Mouse (Mus musculus) erythroblast, embryonic 14.5 days (primary cell): ENCODE results near the gene Ssb.

Experiments used
- GATA1 ChIP-seq: IDR thresholded peaks from 2 replicates; pipeline ENCODE4 v1.6.1; 2012; ENCODE audit warnings: low read length, inconsistent platforms, mixed read lengths
- TAL1 ChIP-seq: IDR thresholded peaks from 3 replicates; pipeline ENCODE4 v1.6.1; 2012; ENCODE audit warnings: low read length, inconsistent platforms, mixed read lengths

GRCm38 (mm10) chr2:69917301-69917700, 55.9 kb downstream of the Ssb start:
- TF ChIP-seq GATA1 = no peak
- no peak for TF ChIP-seq TAL1
